ENCODE assay signal across 8 mouse cellular contexts in genomic region chr14:45049689-45050418, GRCm38 (mm10).
DNase-seq lines count a peak whose midpoint lies in the region; ATAC-seq and TF ChIP-seq lines count a peak whose summit lies in the region.

No protein-coding gene starts in this region.

- no peak overlapping the region for H3K9ac ChIP-seq in limb, embryonic 15.5 days

- peaks cover 4% of the 10 kb centered on the region; the same call in 1 of the 2 replicates for H3K4me1 ChIP-seq in limb, embryonic 15.5 days
- H3K4me1 ChIP-seq in olfactory bulb, adult 2 months (ENCODE audit: control insufficient read depth, insufficient read depth, low read length), result peaks cover 2% of the 10 kb centered on the region; the same call in 1 of the 2 replicates

- TF ChIP-seq CTCF in olfactory bulb, adult 2 months (IDR thresholded peaks at IDR 0.05; ENCODE audit: insufficient read depth, low read depth, low read length), result no peak

- H3K27me3 ChIP-seq in limb, embryonic 15.5 days, result no peaks in the 10 kb centered on the region

- H3K27ac ChIP-seq in limb, embryonic 15.5 days, result peak overlapping the region; percentile 50; the same call in 1 of the 2 replicates
- 0 out of 2 replicates have a peak overlapping the region, but pooled peaks have one; percentile 32 for H3K27ac ChIP-seq in olfactory bulb, adult 2 months (ENCODE audit: insufficient read depth, low read depth, low read length)

- 0 out of 2 replicates have a peak, but pooled peaks have one; percentile 40 for ATAC-seq in limb, embryonic 15.5 days (ENCODE audit: insufficient number of reproducible peaks, low FRiP score, low TSS enrichment, low read depth)

- H3K4me3 ChIP-seq in limb, embryonic 15.5 days, result no peak overlapping the region
- no peak overlapping the region for H3K4me3 ChIP-seq in olfactory bulb, adult 2 months (ENCODE audit: insufficient read depth, low read depth, low read length)

- DNase-seq in gastrocnemius, adult 18-20 months (ENCODE audit: low spot score), result peak; percentile 19
- DNase-seq in gastrocnemius, postnatal 14 days, result no peak
- DNase-seq in adrenal gland, postnatal 14 days, result peak; percentile 14
- DNase-seq in heart, postnatal 10 days, result peak; percentile 29 to 38
- DNase-seq in c-Kit-positive CD71-positive TER-119-positive erythroid progenitor cells, embryonic 14.5 days (ENCODE audit: low spot score), result no peak
- DNase-seq in thymus, adult 18-20 months, result no peak

- 48% methylated on average over 7 of the region's 7 CpGs for WGBS in limb, embryonic 15.5 days
- WGBS in olfactory bulb, adult 2 months, result 52% methylated on average over 7 of the region's 7 CpGs

- no peaks in the 10 kb centered on the region for H3K9me3 ChIP-seq in limb, embryonic 15.5 days

- no peak overlapping the region for H3K4me2 ChIP-seq in limb, embryonic 15.5 days

- TF ChIP-seq POLR2A in olfactory bulb, adult 2 months (IDR thresholded peaks at IDR 0.05; ENCODE audit: insufficient read depth, low read depth, low read length), result no peak

- intact Hi-C loops in gastrocnemius, postnatal 14 days (cut with DNase I; ENCODE audit: low total_unique reads), result no loop called here
- intact Hi-C loops in heart, postnatal 10 days (cut with DNase I), result no loop called here

- no peaks in the 10 kb centered on the region for H3K36me3 ChIP-seq in limb, embryonic 15.5 days

Comparison
In these comparisons a context has a peak if more than half of its experiments do, and no peak if none do; other contexts are left out.
1. DNase-seq: peak in gastrocnemius, adult 18-20 months (single experiment), adrenal gland, postnatal 14 days (single experiment) and heart, postnatal 10 days (2 of 2); none in gastrocnemius, postnatal 14 days (single experiment), c-Kit-positive CD71-positive TER-119-positive erythroid progenitor cells, embryonic 14.5 days (single experiment) and thymus, adult 18-20 months (0 of 2).